14 mouse cellular contexts compared by ENCODE assay signal in genomic region chr4:147248541-147248940, GRCm38 (mm10). TPM values are rescaled to one million over a fixed set of nuclear protein-coding genes. Genes with fewer than 3 reads are reported as not detected.
"Had no signal": no experiment of that assay in that cellular context is flagged by ENCODE, and none has a peak within 500 bp of the region (broad histone marks: within the 10 kb centered on the region; RNA-seq: fewer than 3 reads in every experiment).

No protein-coding gene starts in this region.

RNA-seq across cellular contexts. Expression of gene Zfp988, which starts 56.9 kb away (rescaled TPM):
- total RNA-seq: heart, postnatal 10 days; heart, postnatal 14 days; heart, postnatal 25 days; heart, postnatal 36 days; layer of hippocampus, adult 2 months had no signal
- polyA plus RNA-seq: heart, embryonic 12.5 days; heart, embryonic 13.5 days; heart, embryonic 14.5 days; heart, embryonic 15.5 days; heart, postnatal 0 days; hindbrain, embryonic 10.5 days; hindbrain, embryonic 12.5 days; kidney, adult 2 months; large intestine, adult 2 months had no signal
